Mouse (Mus musculus): ENCODE measurements around the gene Cyp2c67.
"Not testable (repeated sequence)": the region's sequence is repeated elsewhere in the genome, so short reads cannot be mapped to it uniquely, and the experiment has no call there.

Gene Cyp2c67

DNA sequence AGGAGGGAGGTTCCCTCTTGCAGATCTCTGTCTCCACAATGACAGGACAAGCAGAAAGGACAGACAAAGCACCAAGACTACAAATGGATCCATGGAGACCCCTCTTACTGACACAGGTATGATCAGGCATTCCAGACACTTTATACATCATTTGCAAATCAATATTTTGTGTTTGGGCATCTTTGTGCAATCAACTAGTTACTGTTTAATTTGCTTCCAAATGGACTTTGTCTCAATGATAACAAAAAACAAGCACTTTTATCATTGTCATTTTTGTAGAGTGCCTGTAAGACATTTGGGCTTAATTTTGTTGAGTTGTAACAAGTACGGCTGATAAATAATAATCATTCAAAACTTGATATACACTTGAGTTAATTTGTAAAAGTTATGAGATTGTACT, at the start of gene Cyp2c67:
Gene Cyp2c67 (minus strand): TSS at position 114 of the 400 bp plus-strand sequence.
- no peak for DNase-seq (ENCODE audit: low spot score in 2 of 2)

DNA sequence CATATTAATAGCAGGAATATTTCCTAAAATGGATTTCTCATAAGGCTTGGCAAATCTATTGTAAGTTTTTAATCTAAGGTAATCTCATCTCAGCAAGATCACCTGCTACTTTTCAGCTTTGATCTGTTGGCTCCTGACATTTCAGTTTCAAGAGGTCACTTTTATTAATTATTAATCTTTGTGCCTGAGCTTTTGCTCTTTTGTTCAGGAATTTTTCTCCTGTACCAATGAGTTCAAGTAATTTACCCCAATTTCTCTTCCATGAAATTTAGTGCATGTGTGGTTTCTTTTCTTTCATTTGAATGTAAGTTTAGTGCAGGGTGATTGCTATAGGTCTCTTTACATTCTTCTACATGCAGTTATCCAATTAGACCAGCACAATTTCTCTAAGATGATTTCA, 16.8 kb upstream of the Cyp2c67 start:
- DNase-seq (ENCODE audit: low spot score in 2 of 2): not testable (repeated sequence)

DNA sequence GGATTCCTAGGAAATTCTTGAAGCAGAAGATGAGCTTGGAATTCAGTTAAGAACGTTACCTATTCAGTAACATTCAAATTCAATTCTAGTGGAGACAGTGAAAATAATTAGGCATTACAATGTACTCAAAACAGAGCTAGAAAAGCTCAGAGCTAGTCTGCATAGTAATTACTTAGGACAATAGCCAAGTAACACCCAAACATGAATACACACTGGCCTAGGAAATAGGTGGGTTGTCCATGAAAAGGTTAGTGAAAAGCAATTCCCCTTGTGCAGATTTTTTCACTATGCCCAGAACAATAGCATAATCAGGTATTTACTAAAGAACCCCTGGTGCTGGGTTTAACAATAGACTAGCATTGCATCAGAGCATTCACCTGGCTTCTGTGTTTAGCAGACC, 3.5 kb upstream of the Cyp2c67 start:
- DNase-seq (ENCODE audit: low spot score in 2 of 2): no peak

- no peak for DNase-seq (ENCODE audit: low spot score in 2 of 2)
Observed at GRCm38 (mm10) chr19:39647519-39647918, 1.3 kb downstream of the Cyp2c67 start.

GRCm38 (mm10) chr19:39644551-39644950, 4.3 kb downstream of the Cyp2c67 start:
- DNase-seq (ENCODE audit: low spot score in 2 of 2): not testable (repeated sequence)
